Mouse (Mus musculus) forebrain, postnatal 0 days (tissue): ENCODE data around the gene Papola. TPM values are rescaled to one million over a fixed set of nuclear protein-coding genes. Genes with fewer than 3 reads are reported as not detected.

Source experiments
- ATAC-seq: fragments of 200-750 bp; cut with Nextera tagmentation; 2 replicates; pipeline ENCODE4 v1.8.0; 2017; ENCODE audit warnings: mild to moderate bottlenecking, moderate library complexity
- DNase-seq: peaks from one replicate; pipeline ENCODE4 v3.0.0-alpha.2; 2015
- H3K27ac ChIP-seq: fragments of 300-500 bp; sonication (generic); 2 replicates; pipeline ENCODE4 v1.5.1; 2014; ENCODE audit warnings: low read depth, mild to moderate bottlenecking, antibody characterized with exemption, low read length, moderate library complexity, mixed read lengths
- H3K27me3 ChIP-seq: fragments of 300-500 bp; sonication (generic); 2 replicates; pipeline ENCODE4 v1.6.1; 2014; ENCODE audit warnings: mild to moderate bottlenecking, low read length, mixed read lengths; ENCODE audit not compliant: insufficient read depth
- H3K36me3 ChIP-seq: fragments of 300-500 bp; sonication (generic); 2 replicates; pipeline ENCODE4 v1.6.1; 2014; ENCODE audit warnings: mild to moderate bottlenecking, moderate library complexity; ENCODE audit not compliant: insufficient read depth
- H3K4me1 ChIP-seq: fragments of 300-500 bp; sonication (generic); 2 replicates; pipeline ENCODE4 v1.6.1; 2014; ENCODE audit warnings: antibody characterized with exemption; ENCODE audit not compliant: insufficient read depth
- H3K4me2 ChIP-seq: fragments of 300-500 bp; sonication (generic); 2 replicates; pipeline ENCODE4 v1.6.1; 2014; ENCODE audit warnings: low read depth, mild to moderate bottlenecking, moderate library complexity
- H3K4me3 ChIP-seq: fragments of 300-500 bp; sonication (generic); 2 replicates; pipeline ENCODE4 v1.5.1; 2014; ENCODE audit warnings: low read depth, low read length, mixed read lengths
- H3K9ac ChIP-seq: fragments of 300-500 bp; sonication (generic); 2 replicates; pipeline ENCODE4 v1.6.1; 2014; ENCODE audit warnings: mild to moderate bottlenecking
- H3K9me3 ChIP-seq: fragments of 300-500 bp; sonication (generic); 2 replicates; pipeline ENCODE4 v1.6.1; 2016; ENCODE audit warnings: low read length
- CTCF ChIP-seq: sonication (generic); IDR thresholded peaks from 2 replicates; pipeline ENCODE4 v1.5.1; 2016; ENCODE audit warnings: antibody characterized with exemption, control low read depth, low read depth
- WGBS: fragments of 180-500 bp; shearing (Covaris S2); extraction: QIAGEN DNeasy Blood & Tissue Kit; methylation state at CpG from one replicate; pipeline ENCODE4 v1.1.7; 2014; 5-methylcytosine and 5-hydroxymethylcytosine counted together
- polyA plus RNA-seq: library from polyadenylated mRNA; unstranded; fragments of >200 nt; fragmentation: Nextera tagmentation; extraction: Ambion mirVana; gene quantifications from 2 replicates; pipeline ENCODE4 v1.2.1, GENCODE M21; 2015
- total RNA-seq: library from RNA; depleted of rRNA; stranded (reverse); fragments of >200 nt; gene quantifications from 2 replicates; pipeline ENCODE4 v1.2.3, GENCODE M21; 2014

Papola gene
- total and polyA plus RNA-seq, 2 experiments from 2014 or later, result 110 to 131 TPM

GRCm38 (mm10) chr12:105843243-105844005, 58.9 kb downstream of the Papola start:
- no peak for TF ChIP-seq CTCF
- 35% methylated on average over 12 of the region's 12 CpGs for WGBS
- Histone ChIP-seq H3K4me3 (no peak overlapping the region), H3K9ac (no peak overlapping the region), H3K9me3 (no peaks in the 10 kb centered on the region), H3K4me2 (no peak overlapping the region), H3K27me3 (no peaks in the 10 kb centered on the region), H3K36me3 (peaks cover 1% of the 10 kb centered on the region; the same call in 1 of the 2 replicates), H3K27ac (no peak overlapping the region), H3K4me1 (no peaks in the 10 kb centered on the region; the same call in 1 of the 2 replicates)
- no peak for DNase-seq
- peak; percentile 27; the same call in 1 of the 2 replicates for ATAC-seq

GRCm38 (mm10) chr12:105844406-105844805, 59.9 kb downstream of the Papola start:
- Histone ChIP-seq H3K9me3 (no peaks in the 10 kb centered on the region), H3K27ac (no peak overlapping the region), H3K4me1 (no peaks in the 10 kb centered on the region; the same call in 1 of the 2 replicates), H3K4me2 (no peak overlapping the region), H3K4me3 (no peak overlapping the region), H3K36me3 (no peaks in the 10 kb centered on the region; the same call in 1 of the 2 replicates), H3K9ac (no peak overlapping the region), H3K27me3 (no peaks in the 10 kb centered on the region)
- no peak for TF ChIP-seq CTCF
- 87% methylated on average over 4 of the region's 4 CpGs for whole genome bisulfite sequencing
- DNase-seq (no peak), ATAC-seq (no peak)

GRCm38 (mm10) chr12:105849102-105849501, 64.6 kb downstream of the Papola start:
- no peaks in the 10 kb centered on the region for H3K9me3 ChIP-seq
- no peak overlapping the region for H3K9ac ChIP-seq
- no peak for TF ChIP-seq CTCF
- ATAC-seq, result 0 out of 2 replicates have a peak, but pooled peaks have one; percentile 21
- DNase-seq, result no peak
- no peak overlapping the region for H3K27ac ChIP-seq
- H3K36me3 ChIP-seq, result no peaks in the 10 kb centered on the region
- 53% methylated on average over 8 of the region's 8 CpGs for WGBS
- no peak overlapping the region for H3K4me2 ChIP-seq
- no peak overlapping the region for H3K4me3 ChIP-seq
- peaks cover 3% of the 10 kb centered on the region; the same call in 1 of the 2 replicates for H3K4me1 ChIP-seq
- no peaks in the 10 kb centered on the region for H3K27me3 ChIP-seq

DNA sequence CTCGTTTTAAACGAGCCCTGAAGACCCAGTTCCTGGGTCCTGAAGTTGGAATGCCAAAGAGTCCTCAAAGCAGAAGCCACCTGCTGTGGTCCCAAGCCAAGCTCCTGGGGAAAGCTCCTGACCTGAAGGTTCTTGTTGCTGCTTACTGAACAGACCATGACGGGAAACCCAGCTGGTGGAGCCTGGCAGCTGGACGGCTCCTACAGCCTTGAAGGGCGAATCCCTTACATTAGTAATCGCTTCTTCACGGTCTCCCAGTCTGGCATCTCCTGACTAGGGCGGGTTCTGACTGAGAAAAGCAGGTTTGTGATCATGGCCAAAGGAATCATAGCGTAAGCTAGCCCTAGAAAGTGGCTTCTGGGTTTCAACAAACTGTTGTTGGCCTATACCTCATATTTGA, 66.2 kb downstream of the Papola start:
- Histone ChIP-seq H3K4me1 (peaks cover 8% of the 10 kb centered on the region; the same call in 1 of the 2 replicates), H3K36me3 (no peaks in the 10 kb centered on the region), H3K9ac (no peak overlapping the region), H3K9me3 (no peaks in the 10 kb centered on the region), H3K27ac (no peak overlapping the region), H3K4me2 (no peak overlapping the region), H3K4me3 (no peak overlapping the region), H3K27me3 (no peaks in the 10 kb centered on the region)
- no peak for DNase-seq
- TF ChIP-seq CTCF, result no peak
- WGBS, result 76% methylated on average over 9 of the region's 9 CpGs
- ATAC-seq, result no peak

GRCm38 (mm10) chr12:105852798-105853197, 68.3 kb downstream of the Papola start:
- H3K4me1 ChIP-seq, result peaks cover 8% of the 10 kb centered on the region; the same call in 1 of the 2 replicates
- H3K27ac ChIP-seq, result no peak overlapping the region
- no peaks in the 10 kb centered on the region for H3K9me3 ChIP-seq
- WGBS, result 41% methylated on average over 7 of the region's 7 CpGs
- no peaks in the 10 kb centered on the region for H3K36me3 ChIP-seq
- H3K27me3 ChIP-seq, result no peaks in the 10 kb centered on the region
- no peak for ATAC-seq
- no peak overlapping the region for H3K4me2 ChIP-seq
- DNase-seq, result no peak
- H3K4me3 ChIP-seq, result no peak overlapping the region
- no peak for TF ChIP-seq CTCF
- H3K9ac ChIP-seq, result no peak overlapping the region

DNA sequence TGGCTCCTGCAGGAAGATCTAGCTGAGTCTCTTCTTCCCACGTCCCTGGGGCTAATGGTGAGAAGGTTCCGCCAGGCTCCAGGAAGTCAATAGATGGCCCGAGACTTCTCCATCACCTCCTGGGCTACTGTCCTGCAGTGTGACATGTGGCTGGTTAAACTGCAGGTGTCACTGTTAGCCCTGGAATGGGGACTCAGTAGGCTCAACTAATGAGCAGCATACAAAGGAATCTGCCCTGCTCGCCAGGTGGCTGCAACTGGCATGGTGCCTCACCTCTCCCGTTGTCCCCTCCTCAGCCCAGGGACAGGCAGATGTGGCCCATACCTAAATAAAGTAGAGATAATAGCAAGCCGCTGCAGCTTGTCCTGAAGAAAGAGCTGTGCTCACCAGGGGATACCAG, 70.1 kb downstream of the Papola start:
- no peaks in the 10 kb centered on the region for H3K36me3 ChIP-seq
- no peaks in the 10 kb centered on the region for H3K9me3 ChIP-seq
- ATAC-seq, result peak; percentile 58; the same call in 1 of the 2 replicates
- H3K4me1 ChIP-seq, result peaks cover 8% of the 10 kb centered on the region; the same call in 1 of the 2 replicates
- no peak overlapping the region for H3K4me3 ChIP-seq
- peak; percentile 74 for DNase-seq
- no peak overlapping the region for H3K4me2 ChIP-seq
- H3K27ac ChIP-seq, result no peak overlapping the region
- H3K27me3 ChIP-seq, result no peaks in the 10 kb centered on the region
- H3K9ac ChIP-seq, result no peak overlapping the region
- WGBS, result 26% methylated on average over 6 of the region's 6 CpGs
- TF ChIP-seq CTCF, result peak; percentile 79

DNA sequence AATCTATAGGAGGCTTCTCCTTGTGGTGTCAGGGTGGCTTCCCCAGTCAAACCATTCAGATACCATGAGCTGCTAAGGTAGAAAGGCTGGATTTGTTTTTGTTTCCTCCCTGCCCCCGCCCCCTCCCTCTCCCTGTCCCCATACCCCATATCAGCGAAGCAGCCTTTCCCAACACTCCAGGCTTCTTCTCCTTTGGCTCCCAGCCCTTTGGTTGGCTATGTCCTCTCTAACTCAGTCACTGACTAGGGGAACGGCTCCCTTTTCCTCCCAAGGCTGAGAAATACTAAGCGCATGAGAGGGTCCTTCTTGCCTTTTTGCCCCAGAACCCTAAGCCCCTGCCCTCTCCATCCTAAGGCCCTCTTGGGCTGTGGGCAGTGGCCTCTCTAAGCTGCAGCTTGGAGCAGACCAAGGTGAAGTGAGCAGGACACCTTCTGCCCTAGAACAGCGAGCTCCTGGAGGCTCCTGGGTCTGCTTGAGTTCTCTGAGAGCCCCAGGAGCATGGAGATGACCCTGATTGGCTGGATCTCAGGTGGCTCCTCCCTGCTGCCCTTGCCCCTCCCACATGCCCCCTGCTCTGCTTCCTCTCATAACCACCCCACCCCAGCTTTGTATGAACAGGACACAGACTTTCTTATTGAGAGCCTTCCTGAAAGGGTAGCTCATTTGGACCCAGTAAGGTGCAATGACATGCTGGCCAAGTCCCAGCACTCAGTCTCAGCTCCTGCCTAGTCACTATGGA, 73.6 kb downstream of the Papola start:
- WGBS, result 71% methylated on average over 5 of the region's 5 CpGs
- ATAC-seq, result no peak
- Histone ChIP-seq H3K4me3 (no peak overlapping the region), H3K4me1 (peaks cover 8% of the 10 kb centered on the region; the same call in 1 of the 2 replicates), H3K9ac (no peak overlapping the region), H3K4me2 (no peak overlapping the region), H3K27me3 (no peaks in the 10 kb centered on the region), H3K36me3 (no peaks in the 10 kb centered on the region), H3K9me3 (no peaks in the 10 kb centered on the region), H3K27ac (no peak overlapping the region)
- no peak for DNase-seq
- no peak for TF ChIP-seq CTCF
